Mouse (Mus musculus) right cerebral cortex, adult 2 months (tissue): ENCODE results near the gene Sult2b1.
A peak's percentile ranks its signal among the peaks of the same experiment; 100 is the strongest.

Experiments
- DNase-seq, 2 experiments: peaks; one replicate each; pipeline ENCODE4 v3.0.0; 2021 to 2022; ENCODE audit warnings: low spot score in 2 of 2

Sult2b1 gene

GRCm38 (mm10) chr7:45711316-45712021 lies 73.0 kb downstream of the Sult2b1 start:
- DNase-seq: no peak

GRCm38 (mm10) chr7:45710477-45711191 lies 73.8 kb downstream of the Sult2b1 start:
- no peak for DNase-seq

GRCm38 (mm10) chr7:45709677-45710355 lies 74.7 kb downstream of the Sult2b1 start:
- DNase-seq: no peak

- peak in 1 of 2 experiments; percentile 58 for DNase-seq
Measured at GRCm38 (mm10) chr7:45709036-45709435, 75.4 kb downstream of the Sult2b1 start.

GRCm38 (mm10) chr7:45708221-45708761 lies 76.2 kb downstream of the Sult2b1 start:
- no peak for DNase-seq

GRCm38 (mm10) chr7:45707375-45707967 lies 77.0 kb downstream of the Sult2b1 start:
- peak; percentile 94 to 95 for DNase-seq

GRCm38 (mm10) chr7:45706721-45707241 lies 77.7 kb downstream of the Sult2b1 start:
- DNase-seq: peak; percentile 74 to 75

- DNase-seq: peak; percentile 71 to 75
Measured at GRCm38 (mm10) chr7:45705873-45706281, 78.6 kb downstream of the Sult2b1 start.

GRCm38 (mm10) chr7:45705443-45705864 lies 79.0 kb downstream of the Sult2b1 start:
- no peak for DNase-seq

- peak; percentile 99 to 100 for DNase-seq
Measured at GRCm38 (mm10) chr7:45704730-45705442, 79.6 kb downstream of the Sult2b1 start, which contains the start of gene Dbp. TSS of gene Dbp (plus strand) at chr7:45705088.

- peak; percentile 78 to 83 for DNase-seq
Measured at GRCm38 (mm10) chr7:45704046-45704559, 80.4 kb downstream of the Sult2b1 start.

GRCm38 (mm10) chr7:45703521-45704033 lies 80.9 kb downstream of the Sult2b1 start:
- DNase-seq: no peak

- DNase-seq: no peak
Measured at GRCm38 (mm10) chr7:45702809-45703520, 81.5 kb downstream of the Sult2b1 start.

- no peak for DNase-seq
Measured at GRCm38 (mm10) chr7:45702316-45702715, 82.2 kb downstream of the Sult2b1 start.

- DNase-seq: no peak
Measured at GRCm38 (mm10) chr7:45701607-45702006, 82.9 kb downstream of the Sult2b1 start.

GRCm38 (mm10) chr7:45701072-45701471 lies 83.4 kb downstream of the Sult2b1 start:
- no peak for DNase-seq

GRCm38 (mm10) chr7:45700301-45701015 lies 84.0 kb downstream of the Sult2b1 start:
- peak; percentile 82 to 92 for DNase-seq

- peak in 1 of 2 experiments; percentile 51 for DNase-seq
Measured at GRCm38 (mm10) chr7:45699523-45700141, 84.8 kb downstream of the Sult2b1 start, which contains the start of gene Car11. TSS of gene Car11 (plus strand) at chr7:45699843.
